Mouse (Mus musculus) spleen, postnatal 4 days (tissue): ENCODE measurements around the gene App.

ENCODE experiments used
- DNase-seq, 2 experiments: peaks; one replicate each; pipeline ENCODE4 v3.0.0; 2022; ENCODE audit warnings: low spot score in 2 of 2

App gene

GRCm38 (mm10) chr16:85173373-85174081 lies at the start of gene App:
TSS of gene App (minus strand) at chr16:85173766.
- DNase-seq, result peak; percentile 74 to 92

- DNase-seq, result no peak
Measured at GRCm38 (mm10) chr16:85215846-85216245, 42.3 kb upstream of the App start.

- no peak for DNase-seq
Measured at GRCm38 (mm10) chr16:85215173-85215572, 41.6 kb upstream of the App start.

- DNase-seq, result no peak
Measured at GRCm38 (mm10) chr16:85195622-85196021, 22.1 kb upstream of the App start.

GRCm38 (mm10) chr16:85195167-85195566 lies 21.6 kb upstream of the App start:
- no peak for DNase-seq

- DNase-seq, result no peak
Measured at GRCm38 (mm10) chr16:85181502-85181901, 7.9 kb upstream of the App start.

GRCm38 (mm10) chr16:85180710-85181109 lies 7.1 kb upstream of the App start:
- no peak for DNase-seq

- DNase-seq, result no peak
Measured at GRCm38 (mm10) chr16:85176666-85177065, 3.1 kb upstream of the App start.

GRCm38 (mm10) chr16:85172571-85173372 lies 794 bp downstream of the App start:
- peak; percentile 16 to 71 for DNase-seq

- no peak for DNase-seq
Measured at GRCm38 (mm10) chr16:85171976-85172570, 1.5 kb downstream of the App start.

- no peak for DNase-seq
Measured at GRCm38 (mm10) chr16:85170826-85171510, 2.6 kb downstream of the App start.

GRCm38 (mm10) chr16:85168821-85169220 lies 4.7 kb downstream of the App start:
- DNase-seq, result no peak

- no peak for DNase-seq
Measured at GRCm38 (mm10) chr16:85166205-85166604, 7.4 kb downstream of the App start.

- no peak for DNase-seq
Measured at GRCm38 (mm10) chr16:85165631-85166030, 7.9 kb downstream of the App start.

- no peak for DNase-seq
Measured at GRCm38 (mm10) chr16:85165177-85165576, 8.4 kb downstream of the App start.

GRCm38 (mm10) chr16:85162779-85163178 lies 10.8 kb downstream of the App start:
- no peak for DNase-seq

- no peak for DNase-seq
Measured at GRCm38 (mm10) chr16:85160140-85160539, 13.4 kb downstream of the App start.

- DNase-seq, result peak in 1 of 2 experiments; percentile 6
Measured at GRCm38 (mm10) chr16:85157796-85158546, 15.6 kb downstream of the App start.

- peak in 1 of 2 experiments; percentile 3 for DNase-seq
Measured at GRCm38 (mm10) chr16:85157156-85157555, 16.4 kb downstream of the App start.

GRCm38 (mm10) chr16:85155836-85156235 lies 17.7 kb downstream of the App start:
- DNase-seq, result no peak

- no peak for DNase-seq
Measured at GRCm38 (mm10) chr16:85152457-85152856, 21.1 kb downstream of the App start.
